Mouse (Mus musculus) urinary bladder, postnatal 4 days (tissue): ENCODE results near the gene Egfl8.

Experiments used
- DNase-seq, 2 experiments: peaks; one replicate each; pipeline ENCODE4 v3.0.0; 2021 to 2022; ENCODE audit warnings: low spot score in 2 of 2

Gene Egfl8

GRCm38 (mm10) chr17:34597566-34598095 is 18.1 kb downstream of the Egfl8 start, which contains the start of gene Ager:
Ager (plus strand) TSS chr17:34597862.
- no peak for DNase-seq

DNA sequence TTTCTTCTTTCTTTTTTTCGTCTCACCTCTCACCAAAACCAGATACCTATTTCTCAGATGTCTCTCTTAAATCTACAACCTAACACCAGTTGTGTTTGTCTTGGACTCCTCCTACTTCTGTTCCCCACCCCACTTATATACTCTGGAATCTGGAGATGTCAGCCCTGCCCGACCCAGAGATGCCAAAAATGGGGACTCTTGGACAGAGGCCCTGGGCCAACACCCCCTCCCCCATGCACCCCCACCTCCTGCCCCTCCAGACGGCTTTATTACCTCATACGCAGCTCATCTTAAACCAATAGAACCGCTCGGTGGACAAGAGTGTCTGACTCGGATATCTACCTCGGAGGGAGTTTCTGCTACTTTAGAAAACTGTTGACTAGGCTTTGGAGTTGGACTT is 19.7 kb downstream of the Egfl8 start:
- DNase-seq = no peak

DNA sequence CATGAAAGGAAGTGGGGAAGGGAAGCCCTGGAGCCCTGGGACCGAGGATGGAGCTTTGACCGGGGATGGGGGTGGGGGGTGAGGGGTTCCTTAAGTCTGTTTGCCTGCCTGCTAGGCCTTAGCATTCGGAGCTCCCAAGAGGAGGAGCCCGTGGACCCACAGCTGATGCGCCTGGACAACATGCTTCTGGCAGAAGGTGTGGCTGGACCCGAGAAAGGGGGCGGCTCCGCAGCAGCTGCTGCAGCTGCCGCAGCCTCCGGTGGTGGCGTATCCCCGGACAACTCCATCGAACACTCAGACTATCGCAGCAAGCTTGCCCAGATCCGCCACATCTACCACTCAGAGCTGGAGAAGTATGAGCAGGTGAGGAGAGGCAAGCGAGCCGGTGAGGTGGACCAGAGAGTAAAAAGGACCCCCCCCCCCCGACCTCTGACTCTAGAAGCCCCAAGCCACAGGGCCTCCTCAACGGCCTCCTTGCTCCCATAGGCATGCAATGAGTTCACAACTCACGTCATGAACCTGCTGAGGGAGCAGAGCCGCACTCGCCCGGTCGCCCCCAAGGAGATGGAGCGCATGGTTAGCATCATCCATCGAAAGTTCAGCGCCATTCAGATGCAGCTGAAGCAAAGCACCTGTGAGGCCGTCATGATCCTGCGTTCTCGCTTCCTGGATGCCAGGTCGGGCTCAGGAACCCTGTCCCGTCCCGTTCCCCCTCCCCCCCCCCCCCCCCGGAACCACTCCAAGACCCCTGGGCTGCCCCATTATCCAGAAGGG is 21.8 kb downstream of the Egfl8 start:
- peak in 1 of 2 experiments; percentile 57 for DNase-seq

DNA sequence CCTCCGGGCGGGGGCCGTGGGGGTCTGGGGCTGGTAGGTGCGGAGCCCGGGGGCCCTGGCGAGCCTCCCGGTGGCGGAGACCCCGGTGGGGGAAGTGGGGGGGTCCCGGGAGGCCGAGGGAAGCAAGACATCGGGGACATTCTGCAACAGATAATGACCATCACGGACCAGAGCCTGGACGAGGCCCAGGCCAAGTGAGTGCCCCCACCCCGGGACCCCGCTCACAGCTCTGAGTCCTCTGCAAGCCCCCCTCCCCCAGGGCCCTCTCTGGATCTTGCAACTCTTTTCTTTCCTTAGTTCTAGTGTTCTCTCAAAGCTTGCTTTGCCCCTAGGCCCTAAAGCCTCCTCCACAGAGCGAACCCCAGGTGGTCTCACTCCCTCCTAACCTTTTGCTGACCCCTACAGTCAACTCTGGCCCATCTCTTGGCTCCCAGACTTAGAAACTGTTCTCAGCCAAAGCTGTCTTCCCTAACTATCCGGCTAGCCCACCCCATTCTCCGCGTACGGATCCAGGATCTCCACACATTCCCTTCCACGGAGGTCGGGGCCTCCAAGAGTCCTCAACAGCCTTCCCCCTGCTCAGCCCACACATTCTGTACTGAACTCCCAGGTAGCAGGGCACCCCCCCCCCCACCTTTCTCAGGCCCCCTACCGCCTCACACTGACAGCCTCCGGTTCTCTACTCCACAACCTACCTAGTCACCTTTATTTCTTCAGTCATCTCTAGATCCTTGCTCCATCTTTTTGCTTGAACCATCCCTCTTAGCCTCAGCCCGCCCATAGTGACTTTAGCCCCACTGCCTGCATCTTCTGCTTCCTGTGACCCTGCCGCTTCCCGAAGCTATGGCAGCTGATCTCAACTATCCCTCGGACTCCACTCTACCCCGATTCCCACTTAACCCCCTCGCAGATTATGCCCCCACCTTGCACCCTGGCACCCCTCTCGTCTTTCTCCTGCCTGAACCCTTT is 22.9 kb downstream of the Egfl8 start:
- DNase-seq = no peak

- peak; percentile 86 to 95 for DNase-seq
These were observed 23.8 kb downstream of the Egfl8 start for GRCm38 (mm10) chr17:34591994-34592375.

DNA sequence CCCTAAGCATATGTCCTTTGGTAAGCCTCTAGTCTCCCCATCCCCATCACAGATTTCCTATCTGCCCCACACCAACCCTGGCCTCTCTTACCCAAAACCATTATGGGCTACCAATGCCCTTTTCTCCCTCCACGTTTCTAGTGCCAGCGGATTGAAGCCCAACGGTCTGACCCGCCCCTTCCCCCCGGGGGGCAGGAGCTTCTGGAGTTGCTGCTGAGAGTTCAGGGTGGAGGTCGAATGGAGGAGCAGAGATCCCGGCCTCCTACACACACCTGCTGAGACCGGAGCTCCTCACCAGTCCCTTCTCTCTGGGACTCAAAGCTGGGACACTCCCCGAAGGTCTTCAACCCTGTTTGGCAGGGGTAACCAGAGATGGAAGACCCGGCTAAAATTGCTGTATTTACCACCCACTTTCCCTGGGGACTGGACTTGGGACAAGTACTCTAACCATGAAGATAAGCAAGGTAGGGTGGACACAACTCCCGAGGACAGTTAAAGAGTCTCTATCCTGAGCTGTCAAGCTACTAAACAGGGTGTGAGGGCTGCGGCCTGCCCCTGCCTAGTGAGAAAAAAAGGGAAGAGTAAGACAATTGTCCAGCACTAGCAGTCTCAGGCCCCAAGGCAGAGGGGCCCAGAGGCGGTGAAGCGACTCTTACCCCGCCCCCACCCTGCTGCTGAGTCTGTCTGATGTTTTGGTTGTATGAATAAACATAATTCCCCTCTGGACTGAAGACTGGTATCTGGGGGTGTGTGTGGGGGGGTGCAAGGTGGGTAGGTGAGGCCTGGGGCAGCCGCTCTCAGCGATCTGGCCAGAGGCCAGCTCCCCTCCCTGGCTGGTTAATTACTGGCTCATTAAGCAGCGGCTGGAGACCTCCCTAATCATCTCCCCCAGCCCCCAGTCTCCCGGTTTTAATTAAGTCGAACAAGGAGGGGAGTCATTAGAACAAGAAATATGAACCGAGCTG is 24.5 kb downstream of the Egfl8 start, which contains the start of gene Pbx2:
TSS of gene Pbx2 (plus strand) at position 238 of the 965 bp plus-strand sequence.
- no peak for DNase-seq

GRCm38 (mm10) chr17:34590154-34590987 is 25.4 kb downstream of the Egfl8 start:
- no peak for DNase-seq

DNA sequence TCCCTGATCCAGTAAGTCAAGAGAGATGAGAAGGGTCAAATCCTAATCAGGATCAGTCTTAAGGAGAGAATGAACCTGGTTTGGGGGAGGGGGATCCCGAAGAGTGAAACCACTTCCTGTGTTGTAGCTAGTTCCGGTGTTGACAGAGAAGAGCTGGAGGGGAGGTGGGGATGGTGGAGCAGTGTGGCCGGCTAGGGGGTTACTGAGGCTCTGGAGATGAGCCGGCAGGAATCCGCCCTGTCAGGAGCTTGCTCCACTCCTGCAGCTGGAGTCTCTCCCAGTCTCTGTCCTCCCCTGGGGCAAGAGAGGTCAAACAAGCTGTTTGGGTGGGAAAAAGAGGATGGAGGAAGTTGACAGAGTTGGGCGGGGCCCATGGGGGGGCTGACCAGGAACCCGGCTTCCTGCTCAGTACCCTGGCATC is 26.1 kb downstream of the Egfl8 start, which contains the start of gene Gpsm3:
TSS of gene Gpsm3 (plus strand) at position 126 of the 421 bp plus-strand sequence.
- peak in 1 of 2 experiments; percentile 71 for DNase-seq

GRCm38 (mm10) chr17:34589206-34589605 is 26.6 kb downstream of the Egfl8 start:
- DNase-seq = no peak

DNA sequence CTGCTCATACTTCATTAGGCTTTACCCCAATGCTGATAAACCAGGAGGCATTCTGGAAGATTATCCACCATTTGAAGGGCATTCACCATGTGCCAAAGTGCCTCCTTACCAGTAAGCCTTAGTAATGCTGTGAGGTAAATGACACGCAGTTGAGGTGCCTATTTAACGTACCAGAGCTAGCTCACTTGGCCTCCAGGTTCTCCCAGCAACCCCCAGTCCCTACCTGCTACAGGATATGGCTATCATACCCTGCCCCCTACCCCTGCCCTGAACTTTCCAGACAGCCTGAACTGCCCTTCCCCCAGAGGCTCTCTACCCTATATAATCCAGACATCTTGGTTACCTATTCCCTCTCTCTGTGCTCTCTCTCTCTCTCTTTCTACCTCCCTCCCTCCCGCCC is 27.0 kb downstream of the Egfl8 start:
- no peak for DNase-seq

- DNase-seq = no peak
These were observed 28.0 kb downstream of the Egfl8 start for GRCm38 (mm10) chr17:34587814-34588213.

DNA sequence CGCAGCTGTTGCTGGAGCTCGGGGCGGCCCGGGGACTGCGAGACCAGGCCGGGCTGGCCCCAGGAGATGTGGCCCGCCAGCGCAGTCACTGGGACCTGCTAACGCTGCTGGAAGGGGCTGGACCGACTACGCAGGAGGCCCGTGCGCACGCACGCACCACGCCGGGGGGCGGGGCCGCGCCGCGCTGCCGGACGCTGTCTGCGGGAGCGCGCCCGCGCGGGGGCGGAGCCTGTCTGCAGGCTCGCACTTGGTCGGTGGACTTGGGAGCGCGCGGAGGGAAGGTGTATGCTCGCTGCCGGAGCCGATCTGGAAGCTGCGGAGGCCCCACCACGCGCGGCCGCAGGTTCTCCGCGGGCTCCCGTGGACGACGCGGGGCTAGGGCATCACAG is 28.4 kb downstream of the Egfl8 start:
- peak; percentile 96 to 98 for DNase-seq

GRCm38 (mm10) chr17:34586796-34587422 is 28.9 kb downstream of the Egfl8 start:
- DNase-seq = peak; percentile 54 to 92

GRCm38 (mm10) chr17:34585877-34586771 is 29.6 kb downstream of the Egfl8 start:
- DNase-seq = no peak

- no peak for DNase-seq
These were observed 30.6 kb downstream of the Egfl8 start for GRCm38 (mm10) chr17:34585121-34585520.

DNA sequence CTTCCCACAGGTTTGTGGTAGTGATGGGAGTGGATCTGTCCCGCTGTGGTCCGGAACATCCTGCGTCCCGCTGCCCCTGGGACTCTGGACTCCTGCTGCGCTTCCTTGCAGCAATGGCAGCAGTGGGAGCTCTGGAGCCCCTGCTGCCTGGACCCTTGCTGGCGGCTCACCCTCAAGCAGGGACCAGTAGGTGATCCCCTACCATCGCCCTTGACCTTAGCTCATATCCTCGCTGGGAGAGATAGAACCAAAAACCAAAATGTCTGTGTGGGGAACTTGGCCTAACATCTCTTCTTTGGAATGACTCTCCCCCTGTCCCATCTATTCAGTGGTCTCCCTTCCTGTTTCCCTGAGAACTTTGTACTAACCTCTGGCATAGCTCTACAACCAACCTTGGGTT is 32.0 kb downstream of the Egfl8 start:
- no peak for DNase-seq

GRCm38 (mm10) chr17:34583397-34583796 is 32.4 kb downstream of the Egfl8 start:
- peak in 1 of 2 experiments; percentile 82 for DNase-seq

- DNase-seq = no peak
These were observed 33.2 kb downstream of the Egfl8 start for GRCm38 (mm10) chr17:34582528-34582927.
